Mouse (Mus musculus) mature B cell (primary cell): ENCODE results near the gene Adh6b.

Experiments
- in situ Hi-C: fragments of 300-500 bp; cut with MboI; formaldehyde crosslinking; loops from 2 replicates; pipeline ENCODE4 v1.14.3; 2019

The Adh6b gene

GRCm38 (mm10) chr3:138341471-138341870 is at the start of gene Adh6b:
Adh6b (plus strand) TSS chr3:138341775.
- in situ Hi-C loops = no loop called here

GRCm38 (mm10) chr3:138293298-138293895 is 48.2 kb upstream of the Adh6b start:
- in situ Hi-C loops = no loop called here

- in situ Hi-C loops = no loop called here
Observed at GRCm38 (mm10) chr3:138300130-138300529, 41.4 kb upstream of the Adh6b start.

- in situ Hi-C loops = no loop called here
Observed at GRCm38 (mm10) chr3:138302676-138303075, 38.9 kb upstream of the Adh6b start.

GRCm38 (mm10) chr3:138303771-138304488 is 37.6 kb upstream of the Adh6b start:
- in situ Hi-C loops = no loop called here

- in situ Hi-C loops = no loop called here
Observed at GRCm38 (mm10) chr3:138304489-138304871, 37.1 kb upstream of the Adh6b start.

- in situ Hi-C loops = no loop called here
Observed at GRCm38 (mm10) chr3:138305486-138306289, 35.9 kb upstream of the Adh6b start.

GRCm38 (mm10) chr3:138306290-138306683 is 35.3 kb upstream of the Adh6b start:
- in situ Hi-C loops = no loop called here

GRCm38 (mm10) chr3:138309910-138310309 is 31.7 kb upstream of the Adh6b start:
- in situ Hi-C loops = no loop called here

GRCm38 (mm10) chr3:138311015-138311414 is 30.6 kb upstream of the Adh6b start:
- in situ Hi-C loops = no loop called here

GRCm38 (mm10) chr3:138312965-138313364 is 28.6 kb upstream of the Adh6b start, which contains the start of gene Adh6a:
Adh6a (plus strand) TSS chr3:138313286.
- in situ Hi-C loops = no loop called here

GRCm38 (mm10) chr3:138316908-138317472 is 24.6 kb upstream of the Adh6b start:
- in situ Hi-C loops = no loop called here

- in situ Hi-C loops = no loop called here
Observed at GRCm38 (mm10) chr3:138325001-138325400, 16.6 kb upstream of the Adh6b start.

GRCm38 (mm10) chr3:138325466-138325865 is 16.1 kb upstream of the Adh6b start:
- in situ Hi-C loops = no loop called here

- in situ Hi-C loops = no loop called here
Observed at GRCm38 (mm10) chr3:138333910-138334309, 7.7 kb upstream of the Adh6b start.

- in situ Hi-C loops = no loop called here
Observed at GRCm38 (mm10) chr3:138334320-138334719, 7.3 kb upstream of the Adh6b start.

GRCm38 (mm10) chr3:138335566-138335965 is 6.0 kb upstream of the Adh6b start:
- in situ Hi-C loops = no loop called here

GRCm38 (mm10) chr3:138336104-138336754 is 5.3 kb upstream of the Adh6b start:
- in situ Hi-C loops = no loop called here

- in situ Hi-C loops = no loop called here
Observed at GRCm38 (mm10) chr3:138347041-138347440, 5.5 kb downstream of the Adh6b start.

GRCm38 (mm10) chr3:138352012-138352809 is 10.6 kb downstream of the Adh6b start:
- in situ Hi-C loops = no loop called here

- in situ Hi-C loops = no loop called here
Observed at GRCm38 (mm10) chr3:138358856-138359255, 17.3 kb downstream of the Adh6b start.
